Mouse (Mus musculus) brain, embryonic 14.5 days (tissue): Measurements from ENCODE around the gene Nomo1.

ENCODE experiments used
- CTCF ChIP-seq: fragments of 200-500 bp; IDR thresholded peaks from 2 replicates; pipeline ENCODE4 v1.5.1; 2012; ENCODE audit warnings: inconsistent platforms, mild to moderate bottlenecking, moderate library complexity, borderline replicate concordance; ENCODE audit not compliant: insufficient read depth, insufficient read length; ENCODE audit errors: extremely low read depth
- POLR2A ChIP-seq: fragments of 200-500 bp; IDR thresholded peaks from 2 replicates; pipeline ENCODE4 v1.6.1; 2012; ENCODE audit warnings: mild to moderate bottlenecking, inconsistent platforms, borderline replicate concordance; ENCODE audit not compliant: poor library complexity, insufficient read depth, insufficient read length, severe bottlenecking; ENCODE audit errors: extremely low read depth

DNA sequence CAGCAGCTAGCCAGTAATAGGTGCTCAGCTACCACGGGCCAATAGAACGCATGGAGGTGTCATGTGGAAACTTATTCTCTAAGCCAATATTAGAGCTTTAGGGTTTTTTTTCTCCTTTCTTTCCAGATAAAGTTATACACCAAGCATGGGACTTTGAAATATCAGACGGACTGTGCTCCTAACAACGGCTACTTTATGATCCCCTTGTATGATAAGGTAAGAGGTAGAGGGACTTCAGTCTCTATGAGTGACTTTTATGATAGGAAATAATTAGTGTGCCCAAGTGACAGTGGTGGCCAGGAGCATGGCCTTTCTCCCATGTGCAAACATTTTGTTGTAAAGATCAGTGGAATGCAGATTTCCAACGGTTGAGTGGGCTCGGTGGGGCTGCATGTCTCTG, 3.9 kb downstream of the Nomo1 start:
- TF ChIP-seq CTCF (no peak), POLR2A (no peak)
